Mouse (Mus musculus) midbrain, embryonic 11.5 days (tissue): Measurements from ENCODE around the gene Selenon. TPM values are rescaled to one million over a fixed set of nuclear protein-coding genes. Genes with fewer than 3 reads are reported as not detected.
A peak's percentile ranks its signal among the peaks of the same experiment; 100 is the strongest.
"Not testable (repeated sequence)": the region's sequence is repeated elsewhere in the genome, so short reads cannot be mapped to it uniquely, and the experiment has no call there.

Experiments used
- ATAC-seq: fragments of 200-750 bp; cut with Nextera tagmentation; 2 replicates; pipeline ENCODE4 v1.8.0; 2017; ENCODE audit warnings: moderate TSS enrichment, moderate library complexity; ENCODE audit not compliant: low FRiP score
- DNase-seq: peaks from one replicate; pipeline ENCODE4 v3.0.0; 2015; ENCODE audit warnings: low spot score; ENCODE audit errors: missing footprints
- H3K27ac ChIP-seq: fragments of 300-500 bp; sonication (generic); 2 replicates; pipeline ENCODE4 v1.5.1; 2014; ENCODE audit warnings: low read depth, low read length
- H3K27me3 ChIP-seq: fragments of 300-500 bp; sonication (generic); 2 replicates; pipeline ENCODE4 v1.6.1; 2014; ENCODE audit warnings: mild to moderate bottlenecking, low read length, moderate library complexity, mixed read lengths; ENCODE audit not compliant: control insufficient read depth, insufficient read depth
- H3K36me3 ChIP-seq: fragments of 300-500 bp; sonication (generic); 2 replicates; pipeline ENCODE4 v1.6.1; 2014; ENCODE audit warnings: mild to moderate bottlenecking, low read length, moderate library complexity, mixed read lengths; ENCODE audit not compliant: control insufficient read depth, insufficient read depth
- H3K4me1 ChIP-seq: fragments of 300-500 bp; sonication (generic); 2 replicates; pipeline ENCODE4 v1.6.1; 2014; ENCODE audit warnings: low read length; ENCODE audit not compliant: control insufficient read depth, insufficient read depth
- H3K4me2 ChIP-seq: fragments of 300-500 bp; sonication (generic); 2 replicates; pipeline ENCODE4 v1.6.1; 2014; ENCODE audit warnings: mild to moderate bottlenecking, moderate library complexity
- H3K4me3 ChIP-seq: fragments of 300-500 bp; sonication (generic); 2 replicates; pipeline ENCODE4 v1.5.1; 2014; ENCODE audit warnings: low read depth, low read length
- H3K9ac ChIP-seq: fragments of 300-500 bp; sonication (generic); 2 replicates; pipeline ENCODE4 v1.6.1; 2014; ENCODE audit warnings: low read length
- H3K9me3 ChIP-seq: fragments of 300-500 bp; sonication (generic); 2 replicates; pipeline ENCODE4 v1.6.1; 2016; ENCODE audit warnings: low read length; ENCODE audit not compliant: control insufficient read depth
- WGBS: fragments of 180-500 bp; shearing (Covaris S2); extraction: QIAGEN DNeasy Blood & Tissue Kit; methylation state at CpG from one replicate; pipeline ENCODE4 v1.1.7; 2014; 5-methylcytosine and 5-hydroxymethylcytosine counted together
- polyA plus RNA-seq: library from polyadenylated mRNA; unstranded; fragments of >200 nt; fragmentation: Nextera tagmentation; extraction: Ambion mirVana; gene quantifications from 2 replicates; pipeline ENCODE4 v1.2.1, GENCODE M21; 2014

Selenon gene
- polyA plus RNA-seq, 1 experiment from 2014 or later, result 24.6 TPM

DNA sequence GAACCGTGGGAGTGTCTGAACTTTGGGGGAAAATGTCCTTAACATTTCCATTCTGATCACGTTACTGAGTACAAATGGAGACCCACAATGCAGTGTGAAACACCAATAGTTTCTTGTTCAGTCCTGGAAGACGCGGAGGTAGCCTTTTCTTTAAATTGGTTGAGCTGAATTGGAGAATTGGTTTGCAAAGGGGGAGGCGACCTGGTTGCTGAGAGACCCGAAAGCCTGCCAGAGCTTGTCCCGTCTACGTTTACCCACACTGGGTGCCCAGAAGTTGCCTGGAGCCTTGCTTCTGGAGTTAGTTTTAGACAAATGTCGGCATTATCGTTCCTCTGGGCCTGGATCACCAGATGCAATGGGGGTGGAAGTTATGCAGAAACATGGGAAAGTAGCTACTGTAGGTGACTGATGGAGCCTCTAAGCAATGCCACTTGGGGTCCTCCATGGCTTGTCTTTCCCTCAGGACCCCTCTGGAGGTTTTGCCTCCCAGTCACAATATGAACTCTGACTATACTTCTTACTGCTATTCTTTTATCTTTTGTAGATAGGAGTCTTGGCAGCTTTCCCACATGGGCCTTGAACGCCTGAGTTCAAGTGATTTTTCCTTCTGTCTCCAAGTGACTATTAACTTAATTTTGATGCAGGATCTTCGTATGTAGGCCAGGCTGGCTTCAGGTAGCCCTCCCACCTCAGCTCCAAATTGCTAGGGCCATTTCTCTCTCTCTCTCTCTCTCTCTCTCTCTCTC is 53.8 kb downstream of the Selenon start:
- peaks cover 13% of the 10 kb centered on the region for H3K4me1 ChIP-seq
- no peak overlapping the region for H3K9ac ChIP-seq
- H3K4me2 ChIP-seq, result no peak overlapping the region; the same call in 1 of the 2 replicates
- H3K27me3 ChIP-seq, result peaks cover 2% of the 10 kb centered on the region; the same call in 1 of the 2 replicates
- H3K4me3 ChIP-seq, result no peak overlapping the region
- H3K27ac ChIP-seq, result no peak overlapping the region
- no peak for DNase-seq
- 78% methylated on average over 12 of the region's 12 CpGs for WGBS
- H3K36me3 ChIP-seq, result no peaks in the 10 kb centered on the region
- H3K9me3 ChIP-seq, result no peaks in the 10 kb centered on the region
- no peak for ATAC-seq

DNA sequence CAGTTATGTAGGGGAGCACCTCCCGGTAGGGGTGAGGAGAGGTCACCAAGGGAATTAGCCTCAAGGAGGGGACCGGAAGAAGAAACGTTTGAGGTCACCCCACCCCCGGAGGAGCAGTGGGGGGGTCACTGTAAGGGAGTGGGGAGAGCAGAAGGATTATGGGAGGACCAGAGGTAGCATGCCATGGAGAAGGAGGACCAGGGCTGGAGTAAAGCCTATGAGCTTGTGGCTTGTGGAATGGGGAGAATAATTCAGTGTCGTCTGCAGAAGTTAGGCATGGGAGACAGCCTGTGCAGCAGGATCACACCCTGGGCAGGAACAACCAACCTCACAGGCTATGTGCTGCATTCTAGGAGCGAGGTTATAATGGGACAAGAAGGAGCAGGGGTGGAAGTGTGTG is 54.7 kb downstream of the Selenon start:
- Histone ChIP-seq H3K9ac (peak overlapping the region; percentile 67), H3K27me3 (peaks cover 2% of the 10 kb centered on the region; the same call in 1 of the 2 replicates), H3K4me3 (peak overlapping the region; percentile 48), H3K9me3 (no peaks in the 10 kb centered on the region), H3K27ac (no peak overlapping the region), H3K4me1 (peaks cover 13% of the 10 kb centered on the region), H3K4me2 (peak overlapping the region; percentile 92), H3K36me3 (no peaks in the 10 kb centered on the region)
- 13% methylated on average over 6 of the region's 6 CpGs for WGBS
- DNase-seq (no peak), ATAC-seq (0 out of 2 replicates have a peak, but pooled peaks have one; percentile 33)

DNA sequence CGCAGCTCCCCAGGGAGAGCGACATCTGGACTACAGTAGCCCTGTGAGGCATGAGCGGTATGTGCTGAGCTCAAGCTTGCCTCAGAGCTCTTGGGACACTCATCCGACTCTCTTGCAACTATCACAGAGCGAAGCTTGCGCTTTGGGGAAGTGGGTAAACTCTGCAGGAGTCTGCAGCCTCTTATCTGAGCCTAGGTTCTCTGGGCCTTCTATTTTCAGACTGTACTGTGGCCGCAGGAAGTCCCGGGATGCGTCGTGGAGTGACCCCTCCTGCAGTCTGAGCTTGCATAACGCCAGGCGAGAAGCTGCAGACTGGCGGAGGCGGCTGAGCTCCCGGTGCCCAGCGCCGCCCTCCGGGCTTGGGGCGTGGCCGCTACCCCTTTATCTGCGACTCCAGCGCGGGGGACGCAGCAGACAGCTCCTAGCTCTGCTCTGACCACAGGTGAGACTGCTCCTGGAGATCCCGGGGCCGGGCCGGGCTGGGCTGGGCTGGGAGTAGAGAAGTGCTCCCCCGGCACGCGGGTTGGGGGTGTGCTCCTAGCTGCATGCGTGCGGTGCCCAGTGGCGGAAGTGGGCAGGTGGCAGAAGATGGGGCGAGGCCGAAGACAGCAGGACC is 55.3 kb downstream of the Selenon start, which contains the start of gene Paqr7:
TSS of gene Paqr7 (plus strand) at position 103 of the 616 bp plus-strand sequence.
- peak within 1 kb of the TSS; percentile 48 for H3K4me3 ChIP-seq
- ATAC-seq, result peak; percentile 55
- H3K27ac ChIP-seq, result no peak within 1 kb of the TSS
- H3K4me1 ChIP-seq, result peaks cover 13% of the 10 kb centered on the region
- H3K27me3 ChIP-seq, result peaks cover 2% of the 10 kb centered on the region; the same call in 1 of the 2 replicates
- no peaks in the 10 kb centered on the region for H3K9me3 ChIP-seq
- 3% methylated on average over 35 of the region's 35 CpGs for WGBS
- H3K36me3 ChIP-seq, result no peaks in the 10 kb centered on the region
- no peak for DNase-seq
- peak within 1 kb of the TSS; percentile 67 for H3K9ac ChIP-seq
- H3K4me2 ChIP-seq, result peak within 1 kb of the TSS; percentile 92

DNA sequence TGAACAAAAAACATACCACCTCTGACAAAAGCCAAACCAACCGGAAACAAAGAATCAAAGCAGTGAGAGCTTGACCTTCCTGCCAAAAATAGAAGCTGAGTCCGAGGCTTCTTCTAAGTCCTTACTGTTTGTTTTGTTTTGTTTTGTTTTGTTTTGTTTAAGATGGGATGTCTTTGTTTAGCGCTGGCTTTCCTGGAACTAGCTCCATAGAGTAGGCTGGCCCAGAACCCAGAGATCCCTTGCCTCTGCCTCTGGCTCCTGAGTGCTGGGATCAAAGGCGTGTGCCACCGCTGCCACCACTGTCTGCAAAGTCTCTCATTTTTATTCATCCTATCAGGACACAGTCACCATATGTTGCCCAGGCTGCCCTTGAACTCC is 56.4 kb downstream of the Selenon start:
- Histone ChIP-seq H3K36me3 (no peaks in the 10 kb centered on the region), H3K27me3 (peaks cover 2% of the 10 kb centered on the region; the same call in 1 of the 2 replicates), H3K27ac (no peak overlapping the region), H3K9me3 (no peaks in the 10 kb centered on the region), H3K4me2 (no peak overlapping the region), H3K4me3 (no peak overlapping the region), H3K9ac (no peak overlapping the region), H3K4me1 (peaks cover 13% of the 10 kb centered on the region)
- 59% methylated on average over 5 of the region's 5 CpGs for WGBS
- no peak for ATAC-seq
- DNase-seq, result peak; percentile 76

DNA sequence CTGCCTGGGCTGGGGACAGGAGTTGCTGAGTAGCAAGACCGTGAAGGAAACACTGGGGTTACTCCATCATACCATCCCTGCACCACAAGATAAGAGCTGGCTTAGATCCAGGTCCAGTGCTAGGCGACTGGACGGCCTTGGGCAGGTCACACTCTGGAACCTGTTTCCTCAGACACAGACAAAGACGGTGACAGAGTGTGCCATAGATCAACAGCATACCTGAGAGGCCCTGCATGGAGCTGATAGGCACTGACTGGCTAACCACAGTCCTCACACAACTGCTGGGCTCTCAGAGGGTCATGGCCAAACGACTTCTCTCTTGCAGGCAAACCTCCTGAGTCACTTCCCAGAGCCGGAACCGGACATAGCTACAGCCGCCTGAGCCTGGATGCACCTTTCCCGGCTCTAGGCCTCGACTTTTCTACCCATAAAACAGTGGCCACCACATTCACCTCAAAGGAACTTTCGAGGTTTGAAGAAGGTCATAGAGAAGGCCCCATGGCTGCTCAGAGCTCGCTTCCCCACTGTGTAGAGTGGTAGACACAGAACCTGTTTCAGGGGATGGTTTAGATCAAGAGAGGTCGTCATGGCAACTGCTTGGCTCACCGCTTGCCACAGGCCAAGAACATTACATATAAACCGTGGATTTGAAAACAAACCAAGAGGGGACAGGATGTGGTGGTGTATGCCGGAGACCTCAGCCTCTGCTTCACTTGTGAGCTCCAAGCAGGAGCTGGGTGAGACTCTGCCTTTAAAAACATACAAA is 57.0 kb downstream of the Selenon start:
- Histone ChIP-seq H3K4me2 (no peak overlapping the region), H3K4me3 (no peak overlapping the region), H3K4me1 (peaks cover 13% of the 10 kb centered on the region), H3K27ac (no peak overlapping the region), H3K27me3 (peaks cover 2% of the 10 kb centered on the region; the same call in 1 of the 2 replicates), H3K9ac (no peak overlapping the region), H3K9me3 (no peaks in the 10 kb centered on the region), H3K36me3 (no peaks in the 10 kb centered on the region)
- 69% methylated on average over 16 of the region's 16 CpGs for WGBS
- no peak for ATAC-seq
- no peak for DNase-seq

DNA sequence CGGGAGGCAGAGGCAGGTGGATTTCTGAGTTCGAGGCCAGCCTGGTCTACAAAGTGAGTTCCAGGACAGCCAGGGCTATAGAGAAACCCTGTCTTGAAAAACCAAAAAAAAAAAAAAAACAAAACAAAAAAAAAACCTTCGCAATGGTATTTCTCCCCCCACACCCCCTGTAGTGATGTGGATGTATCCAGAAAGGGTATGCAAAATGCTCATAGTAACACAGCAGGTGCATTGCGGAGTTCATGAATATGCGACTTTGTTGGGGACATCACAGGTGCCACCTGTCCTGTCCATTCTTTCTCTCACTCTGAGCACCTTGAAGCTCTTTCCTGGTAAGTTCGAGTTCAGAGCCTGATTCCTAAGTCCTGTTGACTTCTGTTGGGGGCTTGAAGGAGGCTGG is 57.8 kb downstream of the Selenon start:
- not testable (repeated sequence) for H3K27me3 ChIP-seq, H3K4me2 ChIP-seq, H3K27ac ChIP-seq, DNase-seq, H3K4me3 ChIP-seq, ATAC-seq, H3K36me3 ChIP-seq, H3K9me3 ChIP-seq, H3K9ac ChIP-seq
- 92% methylated on average over 6 of the region's 6 CpGs for WGBS
- H3K4me1 ChIP-seq, result peaks cover 13% of the 10 kb centered on the region

DNA sequence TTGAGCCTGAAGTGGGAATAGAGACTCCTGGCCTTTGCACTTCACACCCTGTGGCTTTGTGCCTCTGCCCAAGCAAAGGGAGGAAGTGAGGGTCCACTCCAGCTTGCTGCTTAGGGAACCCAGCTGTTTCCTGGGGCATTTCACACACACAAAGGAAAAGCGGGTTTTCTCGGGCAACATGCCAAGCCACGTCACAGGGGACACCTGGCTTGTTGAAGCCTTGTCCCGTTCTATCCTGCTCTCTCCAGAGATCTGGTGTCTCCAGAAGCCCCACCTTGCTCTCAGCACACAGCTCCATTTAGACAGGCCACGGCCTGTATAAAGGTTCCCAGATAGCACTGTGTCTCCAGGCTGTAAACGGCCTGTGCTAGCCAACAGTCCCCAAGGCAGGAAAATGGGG is 60.2 kb downstream of the Selenon start:
- no peak overlapping the region for H3K4me2 ChIP-seq
- H3K9me3 ChIP-seq, result no peaks in the 10 kb centered on the region
- peaks cover 7% of the 10 kb centered on the region for H3K4me1 ChIP-seq
- no peaks in the 10 kb centered on the region for H3K27me3 ChIP-seq
- no peak overlapping the region for H3K9ac ChIP-seq
- 83% methylated on average over 6 of the region's 6 CpGs for WGBS
- ATAC-seq, result no peak
- no peaks in the 10 kb centered on the region for H3K36me3 ChIP-seq
- DNase-seq, result no peak
- no peak overlapping the region for H3K27ac ChIP-seq
- no peak overlapping the region for H3K4me3 ChIP-seq

DNA sequence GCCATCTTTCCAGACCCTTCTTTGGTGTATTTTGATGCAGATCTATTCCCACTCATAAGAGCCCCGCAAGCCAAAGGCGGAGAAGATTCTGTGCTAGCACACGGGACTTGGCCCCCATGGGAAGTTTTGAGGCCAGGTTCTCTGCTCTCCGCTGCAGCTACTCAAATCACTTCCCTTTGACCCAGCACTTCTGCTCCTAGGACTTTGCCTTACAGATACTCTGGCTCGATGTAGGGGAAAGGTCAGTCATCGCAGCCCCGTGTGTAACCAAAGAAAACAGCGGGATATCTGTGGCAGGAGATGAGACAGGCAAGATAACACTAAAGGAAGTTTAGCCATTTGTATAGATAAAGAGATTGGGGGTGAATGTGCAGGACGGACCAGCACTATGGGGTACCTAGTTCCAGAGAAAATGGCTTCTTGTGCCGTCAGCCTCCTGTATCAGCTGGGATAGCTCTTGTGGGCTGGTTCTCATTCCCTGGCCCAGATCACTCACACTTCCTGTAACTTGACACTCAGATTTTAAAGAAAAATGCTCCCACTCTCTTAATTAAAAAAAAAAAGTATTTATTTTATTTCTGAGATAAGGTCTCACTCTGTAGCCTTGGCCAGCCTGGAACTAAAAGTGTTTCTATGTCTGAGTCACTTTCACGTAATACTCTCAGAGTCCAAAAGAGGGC is 61.8 kb downstream of the Selenon start:
- Histone ChIP-seq H3K9ac (no peak overlapping the region), H3K4me3 (no peak overlapping the region), H3K4me1 (peaks cover under 1% of the 10 kb centered on the region), H3K9me3 (no peaks in the 10 kb centered on the region), H3K36me3 (no peaks in the 10 kb centered on the region), H3K4me2 (no peak overlapping the region), H3K27me3 (no peaks in the 10 kb centered on the region), H3K27ac (no peak overlapping the region)
- 88% methylated on average over 11 of the region's 11 CpGs for WGBS
- ATAC-seq (no peak), DNase-seq (peak; percentile 19)
